Mouse (Mus musculus) bone marrow macrophage, adult 2 months (primary cell): Measurements from ENCODE around the gene Arl13b.

Experiments used
- CTCF ChIP-seq: IDR thresholded peaks from 2 replicates; pipeline ENCODE4 v1.5.1; 2012; ENCODE audit warnings: low read depth, mild to moderate bottlenecking, low read length, moderate library complexity
- POLR2A ChIP-seq: IDR thresholded peaks from 2 replicates; pipeline ENCODE4 v1.6.1; 2012; ENCODE audit warnings: mild to moderate bottlenecking, low read depth, low read length, borderline replicate concordance

GRCm38 (mm10) chr16:62856273-62856672 is 9.4 kb upstream of the Arl13b start:
- TF ChIP-seq POLR2A (no peak), CTCF (no peak)
